Mouse (Mus musculus): Measurements from ENCODE around the gene Prss42. TPM values are rescaled to one million over a fixed set of nuclear protein-coding genes. Genes with fewer than 3 reads are reported as not detected.
"Not testable (repeated sequence)": the region's sequence is repeated elsewhere in the genome, so short reads cannot be mapped to it uniquely, and the experiment has no call there.

The Prss42 gene
- polyA plus RNA-seq, 1 experiment from 2014 or later = not detected

GRCm38 (mm10) chr9:110800834-110801479, 3.0 kb downstream of the Prss42 start:
- WGBS = 94% methylated on average over 8 of the region's 8 CpGs
- ATAC-seq (replicated peaks) = no peak
- H3K27me3 ChIP-seq (replicated peaks) = no peaks in the 10 kb centered on the region

DNA sequence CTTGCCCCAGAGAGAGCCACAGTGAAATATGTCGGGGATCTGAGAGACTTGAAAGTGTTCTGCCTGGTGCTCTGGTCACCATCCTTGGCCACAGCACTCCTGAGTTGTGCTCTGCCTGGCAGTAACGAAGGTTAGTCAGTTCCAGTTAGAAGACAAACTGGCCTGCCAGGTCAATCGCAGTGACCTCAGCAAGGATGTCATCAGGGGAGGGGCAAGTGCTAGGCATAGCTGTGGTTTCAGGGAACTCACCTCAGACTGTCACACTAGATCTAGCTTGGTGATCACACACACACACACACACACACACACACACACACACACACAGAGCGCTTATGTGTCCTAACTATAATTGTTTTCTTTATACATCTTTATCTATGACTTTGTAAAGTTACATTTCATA, 5.3 kb downstream of the Prss42 start:
- Histone ChIP-seq H3K9ac (no peak overlapping the region), H3K27ac (no peak overlapping the region), H3K4me3 (no peak overlapping the region), H3K4me2 (no peak overlapping the region), H3K4me1 (no peaks in the 10 kb centered on the region), H3K36me3 (replicated peaks) (no peaks in the 10 kb centered on the region), H3K27me3 (replicated peaks) (no peaks in the 10 kb centered on the region), H3K9me3 (no peaks in the 10 kb centered on the region)
- no peak for ATAC-seq (replicated peaks)
- 70% methylated on average over 4 of the region's 4 CpGs for WGBS

More at GRCm38 (mm10) chr9:110800834-110801479, 3.0 kb downstream of the Prss42 start:
- no peaks in the 10 kb centered on the region for H3K4me1 ChIP-seq
- no peaks in the 10 kb centered on the region for H3K9me3 ChIP-seq
- H3K4me3 ChIP-seq = no peak overlapping the region
- H3K4me2 ChIP-seq = no peak overlapping the region
- no peaks in the 10 kb centered on the region for H3K36me3 ChIP-seq (replicated peaks)
- no peak overlapping the region for H3K9ac ChIP-seq
- no peak overlapping the region for H3K27ac ChIP-seq

DNA sequence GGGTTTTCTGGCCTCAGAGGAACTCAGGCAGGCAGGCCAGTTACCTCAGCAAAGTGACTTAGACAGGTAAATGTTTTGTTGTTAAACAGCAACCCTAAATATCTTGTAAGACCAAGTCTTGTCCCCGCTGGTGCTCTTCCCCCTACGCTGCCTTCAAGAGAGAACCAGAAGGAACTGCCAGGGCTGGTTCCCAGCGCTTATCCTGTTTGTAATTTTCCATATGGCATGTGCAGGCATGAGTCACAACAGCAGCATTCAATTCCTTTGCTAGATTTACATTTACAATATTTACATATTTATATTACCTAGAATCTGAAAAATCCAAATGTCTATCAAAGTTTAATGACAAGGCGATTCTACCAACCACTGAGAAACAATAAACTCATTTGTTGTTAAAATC, 12.1 kb downstream of the Prss42 start:
- H3K9ac ChIP-seq = no peak overlapping the region
- WGBS = 86% methylated on average over 4 of the region's 4 CpGs
- no peak for ATAC-seq (replicated peaks)
- H3K36me3 ChIP-seq (replicated peaks) = no peaks in the 10 kb centered on the region
- H3K9me3 ChIP-seq = no peaks in the 10 kb centered on the region
- H3K4me2 ChIP-seq = no peak overlapping the region
- H3K4me3 ChIP-seq = no peak overlapping the region
- H3K27ac ChIP-seq = no peak overlapping the region
- H3K4me1 ChIP-seq = no peaks in the 10 kb centered on the region
- no peaks in the 10 kb centered on the region for H3K27me3 ChIP-seq (replicated peaks)

- H3K36me3 ChIP-seq (replicated peaks) = no peaks in the 10 kb centered on the region
- no peaks in the 10 kb centered on the region for H3K9me3 ChIP-seq
- H3K4me2 ChIP-seq = no peak within 1 kb of the TSS
- H3K4me1 ChIP-seq = no peaks in the 10 kb centered on the region
- no peak within 1 kb of the TSS for H3K4me3 ChIP-seq
- no peak for ATAC-seq (replicated peaks)
- H3K27ac ChIP-seq = no peak within 1 kb of the TSS
- no peak within 1 kb of the TSS for H3K9ac ChIP-seq
- H3K27me3 ChIP-seq (replicated peaks) = no peaks in the 10 kb centered on the region
- WGBS = 65% methylated on average over 18 of the region's 18 CpGs
Observed at GRCm38 (mm10) chr9:110813789-110814188, 15.8 kb downstream of the Prss42 start, which contains the start of gene Prss44. Prss44 (plus strand) TSS chr9:110813994.

- H3K4me3 ChIP-seq; H3K4me2 ChIP-seq; H3K4me1 ChIP-seq; H3K27me3 ChIP-seq (replicated peaks); H3K9me3 ChIP-seq; H3K9ac ChIP-seq; H3K27ac ChIP-seq; H3K36me3 ChIP-seq (replicated peaks); ATAC-seq (replicated peaks): not testable (repeated sequence)
Observed at GRCm38 (mm10) chr9:110820546-110820945, 22.6 kb downstream of the Prss42 start.

DNA sequence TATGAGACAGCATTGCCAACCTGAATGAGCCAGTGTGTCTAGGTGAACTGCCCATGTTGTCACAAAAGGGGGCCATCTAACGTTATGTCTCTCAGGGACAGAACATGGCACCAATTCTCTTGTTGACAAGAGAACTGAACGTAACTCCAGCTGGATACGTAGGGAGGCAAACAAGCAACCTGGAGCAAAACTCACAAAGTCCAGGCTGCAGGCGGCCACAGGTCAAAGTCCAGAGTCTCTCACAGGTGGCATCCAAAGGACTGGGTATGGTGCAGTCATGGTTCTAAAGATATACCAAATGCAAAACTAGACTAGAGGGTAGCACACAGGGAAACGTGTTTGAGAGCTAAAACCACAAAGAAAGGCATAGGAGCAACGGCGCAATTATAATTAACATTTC, 23.5 kb downstream of the Prss42 start:
- Histone ChIP-seq H3K9ac (no peak overlapping the region), H3K36me3 (replicated peaks) (no peaks in the 10 kb centered on the region), H3K4me3 (no peak overlapping the region), H3K4me1 (no peaks in the 10 kb centered on the region), H3K4me2 (no peak overlapping the region), H3K9me3 (no peaks in the 10 kb centered on the region), H3K27ac (no peak overlapping the region), H3K27me3 (replicated peaks) (no peaks in the 10 kb centered on the region)
- no peak for ATAC-seq (replicated peaks)
- WGBS = 94% methylated on average over 7 of the region's 7 CpGs

DNA sequence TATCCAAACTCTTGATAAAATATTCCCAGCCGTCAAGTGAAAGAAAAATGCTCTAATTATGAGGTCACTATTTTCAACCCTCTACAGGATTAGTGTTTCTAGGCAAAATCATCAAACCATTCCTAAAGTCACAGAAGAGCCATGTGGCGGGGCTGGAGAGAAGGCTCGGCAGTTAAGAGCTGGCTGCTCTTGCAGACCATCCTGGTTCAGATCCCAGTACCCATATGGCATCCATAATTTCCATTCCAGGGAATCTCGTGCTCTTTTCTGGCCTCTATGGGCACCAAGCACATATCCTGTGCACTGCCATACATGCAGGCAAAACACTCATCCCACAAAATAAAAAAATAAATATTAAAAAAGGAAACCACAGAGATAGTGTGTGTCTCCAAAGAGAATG, 27.5 kb downstream of the Prss42 start:
- Histone ChIP-seq H3K4me2 (no peak overlapping the region), H3K9me3 (no peaks in the 10 kb centered on the region), H3K36me3 (replicated peaks) (no peaks in the 10 kb centered on the region), H3K4me3 (no peak overlapping the region), H3K27ac (no peak overlapping the region), H3K27me3 (replicated peaks) (no peaks in the 10 kb centered on the region), H3K9ac (no peak overlapping the region), H3K4me1 (no peaks in the 10 kb centered on the region)
- ATAC-seq (replicated peaks) = no peak
- WGBS = 84% methylated on average over 4 of the region's 4 CpGs

- Histone ChIP-seq H3K4me2 (no peak overlapping the region), H3K9ac (no peak overlapping the region), H3K36me3 (replicated peaks) (no peaks in the 10 kb centered on the region), H3K4me1 (no peaks in the 10 kb centered on the region), H3K27ac (no peak overlapping the region), H3K4me3 (no peak overlapping the region), H3K9me3 (no peaks in the 10 kb centered on the region), H3K27me3 (replicated peaks) (no peaks in the 10 kb centered on the region)
- no peak for ATAC-seq (replicated peaks)
- WGBS = 67% methylated on average over 7 of the region's 7 CpGs
Observed at GRCm38 (mm10) chr9:110825832-110826231, 27.9 kb downstream of the Prss42 start.

DNA sequence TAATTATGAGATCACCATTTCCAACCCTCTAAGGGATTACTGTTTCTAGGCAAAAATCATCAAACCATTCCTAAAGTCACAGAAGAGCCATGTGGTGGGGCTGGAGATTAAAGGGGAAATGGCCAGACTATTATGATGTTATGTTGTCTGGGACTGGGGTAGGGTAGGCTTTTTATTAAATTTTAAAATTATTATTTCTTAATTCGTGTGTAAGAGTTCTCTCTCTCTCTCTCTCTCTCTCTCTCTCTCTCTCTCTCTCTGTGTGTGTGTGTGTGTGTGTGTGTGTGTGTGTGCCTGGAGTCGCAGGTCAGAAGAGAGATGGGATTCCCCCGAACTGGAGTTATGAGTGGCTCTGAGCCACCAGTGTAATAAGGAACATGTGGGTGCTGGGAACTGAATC, 28.4 kb downstream of the Prss42 start, which contains the start of gene Prss43:
Gene Prss43 (plus strand): TSS at position 301 of the 400 bp plus-strand sequence.
- Histone ChIP-seq H3K27me3 (replicated peaks) (no peaks in the 10 kb centered on the region), H3K4me2 (no peak within 1 kb of the TSS), H3K9me3 (no peaks in the 10 kb centered on the region), H3K9ac (no peak within 1 kb of the TSS), H3K36me3 (replicated peaks) (no peaks in the 10 kb centered on the region), H3K27ac (no peak within 1 kb of the TSS), H3K4me1 (no peaks in the 10 kb centered on the region), H3K4me3 (no peak within 1 kb of the TSS)
- 70% methylated on average over 3 of the region's 3 CpGs for WGBS
- ATAC-seq (replicated peaks) = no peak

DNA sequence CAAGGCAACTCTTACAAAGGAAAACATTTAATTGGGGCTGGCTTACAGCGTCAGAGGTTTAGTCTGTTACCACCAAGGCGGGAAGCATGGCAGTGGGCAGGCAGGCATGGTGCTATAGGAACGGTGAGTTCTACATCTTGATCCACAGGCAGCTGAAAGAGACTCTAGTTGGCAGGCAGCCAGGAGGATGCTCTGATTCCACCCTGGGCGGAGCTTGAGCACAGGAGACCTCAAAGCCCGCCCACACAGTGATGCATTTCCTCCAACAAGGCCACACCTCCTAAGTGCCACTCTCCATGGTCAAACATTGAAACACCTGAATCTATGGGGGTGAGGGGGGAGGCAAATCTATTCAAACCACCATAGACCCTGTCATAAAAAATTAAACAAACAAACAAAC, 35.1 kb downstream of the Prss42 start:
- Histone ChIP-seq H3K27me3 (replicated peaks) (no peaks in the 10 kb centered on the region), H3K9ac (no peak overlapping the region), H3K36me3 (replicated peaks) (no peaks in the 10 kb centered on the region), H3K4me2 (no peak overlapping the region), H3K4me3 (no peak overlapping the region), H3K27ac (no peak overlapping the region), H3K4me1 (no peaks in the 10 kb centered on the region), H3K9me3 (no peaks in the 10 kb centered on the region)
- WGBS = 71% methylated on average over 5 of the region's 5 CpGs
- no peak for ATAC-seq (replicated peaks)

- H3K9ac ChIP-seq = no peak within 1 kb of the TSS
- WGBS = 81% methylated on average over 19 of the region's 19 CpGs
- H3K4me2 ChIP-seq = no peak within 1 kb of the TSS
- H3K27ac ChIP-seq = no peak within 1 kb of the TSS
- H3K9me3 ChIP-seq = no peaks in the 10 kb centered on the region
- no peak for ATAC-seq (replicated peaks)
- H3K27me3 ChIP-seq (replicated peaks) = no peaks in the 10 kb centered on the region
- no peak within 1 kb of the TSS for H3K4me3 ChIP-seq
- no peaks in the 10 kb centered on the region for H3K4me1 ChIP-seq
- no peaks in the 10 kb centered on the region for H3K36me3 ChIP-seq (replicated peaks)
Observed at GRCm38 (mm10) chr9:110834411-110834810, 36.4 kb downstream of the Prss42 start, which contains the start of gene Prss45. Prss45 (plus strand) TSS chr9:110834588.

DNA sequence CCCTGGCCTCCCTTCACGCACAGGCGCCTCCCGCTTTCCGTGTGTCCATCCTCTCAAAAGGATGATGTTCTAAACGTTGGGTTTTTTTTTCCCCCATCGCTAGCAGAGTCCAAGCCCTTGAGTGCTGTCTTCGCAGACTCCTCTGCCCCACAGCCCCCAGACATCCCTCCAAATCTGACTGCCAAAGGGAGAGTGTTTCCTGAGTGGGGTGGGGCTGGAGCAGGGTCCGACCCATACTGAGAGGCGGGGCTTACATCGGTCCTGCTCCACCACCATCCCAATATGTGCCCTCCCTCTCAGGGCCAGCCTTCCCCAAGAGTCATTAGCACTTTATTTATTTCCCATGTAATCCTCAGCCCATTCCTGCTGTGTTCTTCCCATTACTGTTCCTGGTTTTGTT, 37.0 kb downstream of the Prss42 start:
- H3K27me3 ChIP-seq (replicated peaks) = no peaks in the 10 kb centered on the region
- H3K4me3 ChIP-seq = no peak overlapping the region
- no peak overlapping the region for H3K27ac ChIP-seq
- no peaks in the 10 kb centered on the region for H3K36me3 ChIP-seq (replicated peaks)
- H3K4me2 ChIP-seq = no peak overlapping the region
- no peak for ATAC-seq (replicated peaks)
- H3K9ac ChIP-seq = no peak overlapping the region
- H3K9me3 ChIP-seq = no peaks in the 10 kb centered on the region
- H3K4me1 ChIP-seq = no peaks in the 10 kb centered on the region
- 33% methylated on average over 10 of the region's 10 CpGs for WGBS

DNA sequence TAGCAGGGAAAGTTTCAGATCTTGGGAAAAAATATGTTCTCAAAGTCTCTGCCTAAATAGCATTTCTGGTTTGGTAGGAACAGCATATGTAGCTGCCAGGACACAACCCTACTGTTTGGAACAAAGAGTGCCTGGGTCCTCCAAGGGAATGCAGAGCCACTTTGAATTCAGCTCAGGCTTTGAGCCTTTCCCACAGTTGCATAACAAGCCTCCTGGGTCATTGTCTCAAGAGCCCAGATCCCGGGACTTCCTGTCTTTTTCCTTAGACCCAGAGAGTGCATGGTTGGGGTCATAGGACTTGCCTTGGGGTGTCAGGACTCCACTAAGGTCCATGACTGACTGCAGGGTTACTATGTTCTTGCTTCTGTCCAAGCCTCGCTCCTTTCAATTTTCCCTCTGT, 38.1 kb downstream of the Prss42 start:
- Histone ChIP-seq H3K4me1 (no peaks in the 10 kb centered on the region), H3K4me3 (no peak overlapping the region), H3K27me3 (replicated peaks) (no peaks in the 10 kb centered on the region), H3K36me3 (replicated peaks) (no peaks in the 10 kb centered on the region), H3K9me3 (no peaks in the 10 kb centered on the region), H3K9ac (no peak overlapping the region), H3K27ac (no peak overlapping the region), H3K4me2 (no peak overlapping the region)
- no peak for ATAC-seq (replicated peaks)
- WGBS = 59% methylated on average over 2 of the region's 2 CpGs

Data from midbrain, embryonic 15.5 days (tissue).